Mouse (Mus musculus): Measurements from ENCODE around the gene Fasl. TPM values are rescaled to one million over a fixed set of nuclear protein-coding genes. Genes with fewer than 3 reads are reported as not detected.

Gene Fasl
- not detected for polyA plus RNA-seq (2015; fragmentation: Illumina TruSeq; extraction: RNeasy Lipid Tissue Mini Kit (QIAGEN cat#74804); ENCODE audit: low read depth, low replicate concordance)

DNA sequence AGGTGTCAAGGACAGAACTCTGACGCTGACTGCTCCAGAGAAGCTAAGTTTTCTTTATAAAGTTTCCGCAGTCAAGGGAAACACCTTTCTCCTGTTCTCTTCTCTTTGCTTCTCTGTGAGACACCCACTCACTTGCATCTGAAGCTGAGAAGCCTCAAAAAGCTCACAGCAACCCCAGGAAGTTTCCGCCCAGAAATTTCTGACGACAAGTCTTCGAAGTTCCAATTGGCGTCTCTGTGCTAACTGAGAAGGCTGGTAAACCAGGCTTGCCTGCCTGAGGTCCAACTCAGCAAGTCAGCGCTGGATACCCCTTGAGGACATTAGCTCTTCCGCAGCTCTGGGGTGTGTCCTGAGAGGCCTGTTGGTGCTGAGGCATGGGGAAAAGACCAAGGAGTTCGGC is at the start of gene Fasl:
Gene Fasl (minus strand): TSS at position 157 of the 400 bp plus-strand sequence.

Other genes with a start within 250 kb of the Fasl start
- gene Suco, start 88.2 kb upstream of the Fasl start, polyA plus RNA-seq (2015; fragmentation: Illumina TruSeq; extraction: RNeasy Lipid Tissue Mini Kit (QIAGEN cat#74804); ENCODE audit: low read depth, low replicate concordance): 21.2 TPM
- gene Pigc, start 180.7 kb upstream of the Fasl start, polyA plus RNA-seq (2015; fragmentation: Illumina TruSeq; extraction: RNeasy Lipid Tissue Mini Kit (QIAGEN cat#74804); ENCODE audit: low read depth, low replicate concordance): 22.6 TPM
- gene 4930558K02Rik, start 191.1 kb upstream of the Fasl start, polyA plus RNA-seq (2015; fragmentation: Illumina TruSeq; extraction: RNeasy Lipid Tissue Mini Kit (QIAGEN cat#74804); ENCODE audit: low read depth, low replicate concordance): not detected